Mouse (Mus musculus) G1E (cell line): ENCODE results near the gene Ptrh1.

ENCODE experiments used
- CTCF ChIP-seq: IDR thresholded peaks from 2 replicates; pipeline ENCODE4 v1.5.1; 2012; ENCODE audit warnings: low read depth, low read length, inconsistent platforms, mixed read lengths
- GATA1 ChIP-seq: IDR thresholded peaks from 2 replicates; pipeline ENCODE4 v1.6.1; 2012; ENCODE audit warnings: borderline replicate concordance, low read length, inconsistent platforms, mixed read lengths
- GATA2 ChIP-seq: IDR thresholded peaks from 2 replicates; pipeline ENCODE4 v1.6.1; 2012; ENCODE audit warnings: low read depth, low read length, inconsistent platforms, borderline replicate concordance
- POLR2AphosphoS5 ChIP-seq: IDR thresholded peaks from 2 replicates; pipeline ENCODE4 v1.6.1; 2012; ENCODE audit warnings: low read depth, low read length, inconsistent platforms; ENCODE audit not compliant: insufficient replicate concordance
- TAL1 ChIP-seq: conservative IDR thresholded peaks from 2 replicates; pipeline ENCODE4 v1.6.1; 2012; ENCODE audit warnings: low read depth, low read length, inconsistent platforms, mixed read lengths

DNA sequence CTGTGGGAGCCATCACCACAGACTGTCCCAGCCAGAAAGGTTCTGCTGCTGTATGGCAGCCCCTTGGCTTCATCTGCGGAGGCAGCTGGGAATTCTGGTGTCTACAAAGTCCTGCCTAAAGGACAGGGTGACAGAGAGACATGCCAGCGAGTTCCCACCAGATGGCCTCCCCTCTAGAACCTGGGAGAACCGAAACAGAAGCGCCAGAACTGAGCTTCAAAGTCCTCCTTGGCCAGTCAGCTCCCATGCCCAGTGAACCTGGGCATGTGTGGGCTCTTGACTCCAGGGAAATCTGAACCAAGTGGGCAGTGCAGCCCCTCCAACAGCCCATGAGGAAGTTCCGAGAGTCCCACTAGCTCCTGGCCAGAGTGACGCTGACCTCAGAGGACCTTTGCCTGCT, 47.1 kb downstream of the Ptrh1 start:
- TF ChIP-seq CTCF (no peak), TAL1 (no peak), POLR2AphosphoS5 (no peak), GATA2 (no peak), GATA1 (no peak)
